Mouse (Mus musculus): ENCODE results near the gene Insc.

DNA sequence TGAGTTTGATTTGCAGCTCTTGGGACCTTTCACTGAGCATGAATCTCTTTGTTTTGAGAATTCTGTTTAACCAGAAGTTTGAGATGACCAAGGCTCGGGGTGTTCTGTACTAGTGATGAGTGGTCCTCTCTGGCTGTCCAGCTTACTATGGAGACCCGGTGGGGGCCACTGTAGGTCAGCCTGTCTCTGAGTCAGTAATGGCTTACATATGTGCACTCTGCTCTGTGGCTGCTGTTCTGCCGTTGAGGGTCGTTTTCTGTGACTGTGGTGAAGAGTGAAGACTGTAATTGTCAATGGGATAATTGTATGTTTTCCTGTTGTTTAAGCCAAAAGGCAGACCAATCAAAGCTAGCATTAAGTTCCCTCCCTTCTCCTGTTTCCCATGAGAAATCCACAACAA, 30.3 kb downstream of the Insc start:
- TF ChIP-seq GATA1 (IDR thresholded peaks at IDR 0.05; ENCODE audit: low read length) (no peak), TAL1 (IDR thresholded peaks at IDR 0.05; ENCODE audit: low read length) (no peak)

All from erythroblast, embryonic 14.5 days (primary cell).